Mouse (Mus musculus) liver, postnatal 0 days (tissue): ENCODE measurements at regions not wholly inside any gene's neighbourhood (a gene's known extent, or its start where the extent isn't known, plus 50 kb on each side); places are given as distances from the start of the nearest gene placed in this dataset.

Experiments used
- ATAC-seq: fragments of 200-750 bp; cut with Nextera tagmentation; 2 replicates; pipeline ENCODE4 v1.8.0; 2017; ENCODE audit warnings: mild to moderate bottlenecking, moderate library complexity
- DNase-seq: peaks from one replicate; pipeline ENCODE4 v3.0.0-alpha.2; 2016
- H3K27ac ChIP-seq: fragments of 300-500 bp; sonication (generic); 2 replicates; pipeline ENCODE4 v1.5.1; 2014; ENCODE audit warnings: antibody characterized with exemption, moderate library complexity, mild to moderate bottlenecking, low read depth
- H3K27me3 ChIP-seq: fragments of 300-500 bp; sonication (generic); 2 replicates; pipeline ENCODE4 v1.6.1; 2014; ENCODE audit warnings: low read length, control low read depth, mixed read lengths; ENCODE audit not compliant: insufficient read depth
- H3K36me3 ChIP-seq: fragments of 300-500 bp; sonication (generic); replicated peaks from 2 replicates; pipeline ENCODE4 v1.6.1; 2014; ENCODE audit warnings: mild to moderate bottlenecking, control low read depth, low read length, moderate library complexity, mixed read lengths; ENCODE audit not compliant: insufficient read depth
- H3K4me1 ChIP-seq: fragments of 300-500 bp; sonication (generic); 2 replicates; pipeline ENCODE4 v1.6.1; 2014; ENCODE audit warnings: antibody characterized with exemption, mild to moderate bottlenecking, control low read depth; ENCODE audit not compliant: insufficient read depth
- H3K4me2 ChIP-seq: fragments of 300-500 bp; sonication (generic); 2 replicates; pipeline ENCODE4 v1.6.1; 2014; ENCODE audit warnings: low read depth, mild to moderate bottlenecking, low read length, moderate library complexity, mixed read lengths
- H3K4me3 ChIP-seq: fragments of 300-500 bp; sonication (generic); 2 replicates; pipeline ENCODE4 v1.5.1; 2014; ENCODE audit warnings: low read depth, low read length
- H3K9ac ChIP-seq: fragments of 300-500 bp; sonication (generic); replicated peaks from 2 replicates; pipeline ENCODE4 v1.6.1; 2014; ENCODE audit warnings: mild to moderate bottlenecking, moderate library complexity
- H3K9me3 ChIP-seq: fragments of 300-500 bp; sonication (generic); 2 replicates; pipeline ENCODE4 v1.6.1; 2016; ENCODE audit warnings: mild to moderate bottlenecking, control low read depth, low read length, mixed read lengths
- CTCF ChIP-seq: sonication (generic); IDR thresholded peaks from 2 replicates; pipeline ENCODE4 v1.5.1; 2016; ENCODE audit warnings: antibody characterized with exemption, low read depth
- EP300 ChIP-seq: IDR thresholded peaks from 2 replicates; pipeline ENCODE4 v1.6.1; 2016; ENCODE audit warnings: antibody characterized with exemption, low read depth, mild to moderate bottlenecking
- WGBS: fragments of 180-500 bp; shearing (Covaris S2); extraction: QIAGEN DNeasy Blood & Tissue Kit; methylation state at CpG from one replicate; pipeline ENCODE4 v1.1.7; 2014; ENCODE audit not compliant: insufficient replicate concordance; 5-methylcytosine and 5-hydroxymethylcytosine counted together

DNA sequence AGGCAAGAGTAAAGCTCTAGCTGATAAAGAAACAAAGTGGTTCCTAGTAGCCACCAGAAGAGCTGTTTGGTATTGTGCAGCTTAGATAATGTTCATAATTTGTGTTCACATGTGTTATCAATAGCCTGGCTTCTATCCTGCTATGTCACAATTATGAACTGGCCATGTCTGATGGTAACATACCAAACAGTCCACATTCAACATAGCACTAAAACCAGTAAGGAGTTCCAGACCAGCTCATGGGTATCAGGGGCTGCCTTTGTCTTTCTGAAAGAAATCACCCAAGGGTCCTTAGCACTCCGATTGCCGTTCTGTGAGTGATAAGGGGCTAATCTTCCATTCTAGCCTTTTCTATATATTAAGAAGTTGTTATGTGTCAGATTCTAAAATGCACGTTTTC, 58.7 kb upstream of the Nampt start:
- no peak overlapping the region for H3K4me3 ChIP-seq
- H3K9ac ChIP-seq, result no peak overlapping the region
- H3K4me2 ChIP-seq, result no peak overlapping the region
- no peak overlapping the region for H3K27ac ChIP-seq
- no peaks in the 10 kb centered on the region for H3K36me3 ChIP-seq
- ATAC-seq (no peak), DNase-seq (no peak)
- H3K9me3 ChIP-seq, result no peaks in the 10 kb centered on the region
- peaks cover 6% of the 10 kb centered on the region; the same call in 1 of the 2 replicates for H3K4me1 ChIP-seq
- WGBS, result 76% methylated on average over 3 of the region's 3 CpGs
- no peaks in the 10 kb centered on the region for H3K27me3 ChIP-seq
- no peak for TF ChIP-seq CTCF
- no peak for TF ChIP-seq EP300

DNA sequence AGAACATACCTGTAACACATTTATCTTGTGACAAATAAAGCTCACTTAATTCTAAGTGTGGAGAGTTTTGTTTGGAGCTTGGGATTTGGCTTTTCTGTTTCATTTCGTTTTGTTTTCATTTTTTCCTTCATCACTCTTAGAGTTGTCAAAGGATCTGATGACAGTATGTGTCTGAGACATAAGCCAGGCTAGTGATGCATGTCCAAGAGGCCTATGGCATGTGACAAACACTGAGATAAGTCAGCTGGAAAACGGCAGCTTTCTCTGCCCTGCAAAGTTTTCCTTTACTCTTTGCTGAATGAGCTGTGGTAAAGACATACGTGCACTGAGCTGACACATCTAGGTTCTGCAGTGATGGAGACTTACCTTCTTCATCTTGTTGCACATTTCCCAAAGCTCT, 58.3 kb upstream of the Nampt start:
- TF ChIP-seq EP300, result no peak
- TF ChIP-seq CTCF, result no peak
- H3K9ac ChIP-seq, result no peak overlapping the region
- no peaks in the 10 kb centered on the region for H3K36me3 ChIP-seq
- WGBS, result 51% methylated on average over 3 of the region's 3 CpGs
- no peak overlapping the region for H3K4me3 ChIP-seq
- H3K4me2 ChIP-seq, result no peak overlapping the region
- ATAC-seq (no peak), DNase-seq (no peak)
- H3K9me3 ChIP-seq, result no peaks in the 10 kb centered on the region
- no peaks in the 10 kb centered on the region for H3K27me3 ChIP-seq
- H3K4me1 ChIP-seq, result peaks cover 10% of the 10 kb centered on the region
- no peak overlapping the region for H3K27ac ChIP-seq

DNA sequence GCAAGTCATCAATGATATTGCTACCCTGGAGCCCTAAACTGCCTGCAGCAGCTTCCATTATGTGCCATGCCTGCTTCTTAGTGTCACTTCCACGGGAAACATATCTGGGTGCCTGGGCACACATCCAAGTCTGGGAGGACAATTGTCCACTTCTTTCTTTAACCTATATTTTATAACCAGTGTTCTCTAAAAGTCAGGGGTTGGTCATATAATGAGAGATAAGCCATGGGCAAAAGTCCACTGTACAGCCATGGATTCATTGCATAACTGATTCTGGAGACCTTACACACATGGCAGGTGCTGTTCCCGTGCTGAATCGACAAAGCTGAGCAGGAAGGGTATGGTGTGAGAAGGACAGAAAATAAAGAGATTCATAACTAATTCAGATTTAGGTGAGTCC, 55.1 kb upstream of the Nampt start:
- ATAC-seq (no peak), DNase-seq (no peak)
- TF ChIP-seq CTCF (no peak), EP300 (no peak)
- no peaks in the 10 kb centered on the region for H3K9me3 ChIP-seq
- 55% methylated on average over 3 of the region's 3 CpGs for WGBS
- H3K36me3 ChIP-seq, result no peaks in the 10 kb centered on the region
- no peak overlapping the region for H3K27ac ChIP-seq
- H3K27me3 ChIP-seq, result no peaks in the 10 kb centered on the region
- H3K4me1 ChIP-seq, result peaks cover 20% of the 10 kb centered on the region
- H3K4me2 ChIP-seq, result no peak overlapping the region
- H3K9ac ChIP-seq, result no peak overlapping the region
- no peak overlapping the region for H3K4me3 ChIP-seq

DNA sequence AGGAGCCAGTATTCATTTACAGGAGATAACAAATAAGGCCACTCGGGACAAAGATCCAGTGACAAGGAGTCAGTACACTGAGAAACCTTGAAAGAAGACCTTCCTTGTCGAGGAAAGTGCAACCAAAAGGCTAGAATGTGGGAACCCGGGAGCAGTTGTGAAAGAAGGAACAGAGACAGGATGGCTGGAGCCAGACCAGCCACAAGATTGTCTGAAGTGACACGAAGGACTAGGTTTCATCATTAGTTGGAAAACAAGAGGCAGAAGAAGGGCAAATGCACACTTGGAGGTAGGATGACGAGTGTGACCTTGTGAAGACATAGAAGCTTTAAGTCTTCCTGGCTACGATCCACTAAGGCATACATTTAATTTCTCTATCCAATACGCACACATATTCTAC, 54.6 kb upstream of the Nampt start:
- Histone ChIP-seq H3K9ac (no peak overlapping the region), H3K27me3 (no peaks in the 10 kb centered on the region), H3K4me1 (peaks cover 20% of the 10 kb centered on the region), H3K36me3 (no peaks in the 10 kb centered on the region), H3K4me3 (no peak overlapping the region), H3K9me3 (no peaks in the 10 kb centered on the region), H3K4me2 (no peak overlapping the region), H3K27ac (no peak overlapping the region)
- TF ChIP-seq EP300 (no peak), CTCF (no peak)
- WGBS, result 63% methylated on average over 7 of the region's 7 CpGs
- ATAC-seq (no peak), DNase-seq (no peak)

DNA sequence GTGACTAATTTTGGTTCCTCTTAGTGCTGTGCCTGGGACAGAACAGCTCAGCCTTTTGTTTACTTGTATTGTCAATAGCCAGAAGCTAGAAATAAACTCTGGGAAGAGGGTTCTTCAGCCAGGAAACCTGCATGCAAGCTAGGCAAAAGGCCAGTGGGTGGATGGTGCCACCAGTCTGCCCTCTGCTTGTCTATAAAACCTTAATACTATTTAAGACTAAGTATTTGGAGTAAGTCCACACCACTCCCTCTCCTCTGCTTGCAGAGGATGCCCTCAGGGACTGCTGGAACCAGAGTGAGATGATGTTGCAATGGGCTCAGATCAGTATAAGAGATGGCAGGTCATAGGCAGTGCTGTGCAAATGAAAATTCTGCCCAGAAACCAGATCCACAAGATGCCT, 53.5 kb upstream of the Nampt start:
- peaks cover 20% of the 10 kb centered on the region for H3K4me1 ChIP-seq
- H3K27ac ChIP-seq, result no peak overlapping the region
- ATAC-seq (no peak), DNase-seq (no peak)
- H3K4me3 ChIP-seq, result no peak overlapping the region
- H3K9me3 ChIP-seq, result no peaks in the 10 kb centered on the region
- TF ChIP-seq EP300 (no peak), CTCF (no peak)
- no peaks in the 10 kb centered on the region for H3K36me3 ChIP-seq
- no peaks in the 10 kb centered on the region for H3K27me3 ChIP-seq
- H3K4me2 ChIP-seq, result no peak overlapping the region
- H3K9ac ChIP-seq, result no peak overlapping the region

DNA sequence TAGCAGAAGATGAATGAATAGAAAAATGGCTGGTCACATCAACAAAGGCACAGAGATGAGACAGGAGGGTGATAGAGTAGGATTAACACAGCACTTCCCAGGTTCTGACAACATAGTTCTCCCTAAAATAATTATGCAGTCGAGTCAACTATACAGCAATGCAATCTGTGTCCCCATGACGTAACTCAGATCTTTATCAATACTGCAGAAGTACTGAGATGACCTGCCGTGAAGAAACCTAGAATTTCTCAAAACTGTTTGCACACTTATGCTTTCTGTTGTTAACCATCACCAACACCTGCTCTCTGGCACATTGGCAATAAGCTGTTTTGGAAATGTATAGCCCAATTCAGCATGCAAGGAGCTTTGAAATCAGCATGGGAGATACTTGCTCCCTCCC, 52.8 kb upstream of the Nampt start:
- TF ChIP-seq EP300 (no peak), CTCF (no peak)
- Histone ChIP-seq H3K9me3 (no peaks in the 10 kb centered on the region), H3K4me3 (no peak overlapping the region), H3K27ac (no peak overlapping the region), H3K36me3 (no peaks in the 10 kb centered on the region), H3K9ac (no peak overlapping the region), H3K27me3 (no peaks in the 10 kb centered on the region), H3K4me2 (no peak overlapping the region), H3K4me1 (peaks cover 20% of the 10 kb centered on the region)
- ATAC-seq (no peak), DNase-seq (no peak)
- 34% methylated on average over 3 of the region's 3 CpGs for WGBS
